Mouse (Mus musculus): ENCODE measurements at regions not wholly inside any gene's neighbourhood (a gene's known extent, or its start where the extent isn't known, plus 50 kb on each side); places are given as distances from the start of the nearest gene placed in this dataset.

DNA sequence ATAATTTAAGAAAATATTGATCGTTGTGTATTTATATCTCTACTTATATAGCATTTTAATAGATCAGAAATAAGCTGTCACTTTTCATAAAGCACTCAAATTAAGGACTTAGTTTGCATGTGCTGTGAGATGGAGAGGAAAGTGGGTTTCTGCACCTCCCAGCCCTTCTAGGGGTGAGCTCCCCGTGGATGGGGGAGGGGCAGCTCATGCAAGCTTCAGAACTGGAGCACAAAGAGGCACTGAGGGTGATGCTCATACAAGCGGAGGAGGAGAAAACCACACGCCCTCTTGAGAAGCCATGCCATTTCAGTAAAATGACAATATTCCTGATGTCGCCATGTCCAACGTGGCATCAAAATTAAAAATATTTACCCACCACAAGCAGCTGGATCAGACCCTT, 452.1 kb upstream of the 3110018I06Rik start:
- H3K9me3 ChIP-seq (ENCODE audit: low read length), result no peaks in the 10 kb centered on the region
- ATAC-seq, result no peak
- no peak overlapping the region for H3K4me3 ChIP-seq (ENCODE audit: low read depth, low read length)
- no peak overlapping the region for H3K4me2 ChIP-seq (ENCODE audit: low read depth, low read length)
- H3K27me3 ChIP-seq (ENCODE audit: insufficient read depth, low read length), result no peaks in the 10 kb centered on the region
- no peak for DNase-seq
- H3K27ac ChIP-seq (ENCODE audit: low read depth), result no peak overlapping the region
- H3K9ac ChIP-seq (replicated peaks), result no peak overlapping the region
- TF ChIP-seq EP300 (IDR thresholded peaks at IDR 0.05; ENCODE audit: low read depth), result no peak
- no peaks in the 10 kb centered on the region for H3K36me3 ChIP-seq (replicated peaks; ENCODE audit: insufficient read depth, low read length)
- 62% methylated on average over 6 of the region's 6 CpGs for WGBS (ENCODE audit: insufficient replicate concordance)
- H3K4me1 ChIP-seq (ENCODE audit: insufficient read depth), result no peaks in the 10 kb centered on the region

DNA sequence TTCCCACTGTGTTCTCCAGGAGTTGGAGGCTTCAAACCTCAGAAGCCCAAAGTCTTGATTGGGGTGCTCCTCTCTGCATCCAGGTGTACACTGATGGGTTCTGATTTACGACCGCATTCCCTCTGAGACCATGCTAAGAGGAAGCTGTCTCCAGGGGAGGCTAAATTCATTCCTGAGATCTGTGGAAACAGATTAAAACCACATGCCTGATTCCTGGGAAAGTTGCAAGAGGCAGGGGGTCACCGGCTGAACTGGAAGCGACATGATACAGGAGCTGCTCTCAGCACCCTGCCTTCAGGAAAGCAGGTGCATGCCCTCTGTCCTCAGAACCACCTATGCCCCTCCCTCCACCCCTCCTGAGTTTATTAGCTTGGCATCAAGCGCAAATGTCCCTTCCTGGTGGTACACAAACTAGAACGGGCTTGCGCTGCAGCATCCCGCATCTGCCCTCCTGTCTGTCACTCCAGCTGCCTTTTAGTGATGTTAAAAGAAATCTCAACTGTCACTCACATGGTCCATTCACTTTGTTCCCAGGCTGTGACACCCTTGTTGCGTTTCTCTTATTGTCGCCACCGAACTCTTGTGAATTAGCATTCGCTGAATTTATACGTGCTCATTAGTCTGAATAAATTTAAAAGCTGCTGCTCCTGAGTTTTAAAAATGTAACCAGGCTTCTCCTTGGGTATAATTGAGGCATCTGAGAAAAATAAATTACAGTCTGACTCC, 446.3 kb upstream of the 3110018I06Rik start:
- Histone ChIP-seq H3K27ac (ENCODE audit: low read depth) (no peak overlapping the region), H3K4me3 (ENCODE audit: low read depth, low read length) (no peak overlapping the region), H3K4me2 (ENCODE audit: low read depth, low read length) (no peak overlapping the region), H3K4me1 (ENCODE audit: insufficient read depth) (no peaks in the 10 kb centered on the region), H3K27me3 (ENCODE audit: insufficient read depth, low read length) (no peaks in the 10 kb centered on the region), H3K9me3 (ENCODE audit: low read length) (no peaks in the 10 kb centered on the region), H3K36me3 (replicated peaks; ENCODE audit: insufficient read depth, low read length) (no peaks in the 10 kb centered on the region), H3K9ac (replicated peaks) (no peak overlapping the region)
- no peak for ATAC-seq
- no peak for TF ChIP-seq EP300 (IDR thresholded peaks at IDR 0.05; ENCODE audit: low read depth)
- no peak for TF ChIP-seq CTCF (IDR thresholded peaks at IDR 0.05; ENCODE audit: low read depth)
- no peak for DNase-seq
- WGBS (ENCODE audit: insufficient replicate concordance), result 80% methylated on average over 13 of the region's 13 CpGs

DNA sequence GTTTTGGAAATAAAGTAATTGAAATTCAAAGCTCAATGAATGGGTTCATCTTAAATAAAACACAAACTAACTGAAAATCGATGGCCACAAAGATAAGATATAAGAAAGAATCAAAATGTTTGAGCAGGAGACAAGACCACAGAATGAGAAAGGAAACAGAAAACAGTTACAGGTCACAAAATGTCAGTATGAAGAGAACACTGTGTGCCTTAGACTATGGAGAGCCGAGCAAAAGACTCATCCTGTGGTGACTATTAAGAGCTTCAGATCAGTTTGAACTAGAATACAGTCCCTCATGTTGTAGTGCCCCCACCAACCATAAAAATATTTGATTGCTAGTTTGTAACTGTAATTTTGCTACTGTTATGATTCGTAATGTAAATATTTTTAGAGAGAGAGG, 441.9 kb upstream of the 3110018I06Rik start:
- Histone ChIP-seq H3K27me3 (ENCODE audit: insufficient read depth, low read length) (no peaks in the 10 kb centered on the region), H3K4me1 (ENCODE audit: insufficient read depth) (no peaks in the 10 kb centered on the region), H3K9ac (replicated peaks) (no peak overlapping the region), H3K4me3 (ENCODE audit: low read depth, low read length) (no peak overlapping the region), H3K27ac (ENCODE audit: low read depth) (no peak overlapping the region), H3K9me3 (ENCODE audit: low read length) (0 out of 2 replicates have a peak, but pooled peaks cover 2% of the 10 kb centered on the region), H3K4me2 (ENCODE audit: low read depth, low read length) (no peak overlapping the region), H3K36me3 (replicated peaks; ENCODE audit: insufficient read depth, low read length) (no peaks in the 10 kb centered on the region)
- ATAC-seq, result no peak
- TF ChIP-seq EP300 (IDR thresholded peaks at IDR 0.05; ENCODE audit: low read depth) (no peak), CTCF (IDR thresholded peaks at IDR 0.05; ENCODE audit: low read depth) (no peak)
- WGBS (ENCODE audit: insufficient replicate concordance), result 78% methylated on average over 3 of the region's 3 CpGs
- DNase-seq, result no peak

DNA sequence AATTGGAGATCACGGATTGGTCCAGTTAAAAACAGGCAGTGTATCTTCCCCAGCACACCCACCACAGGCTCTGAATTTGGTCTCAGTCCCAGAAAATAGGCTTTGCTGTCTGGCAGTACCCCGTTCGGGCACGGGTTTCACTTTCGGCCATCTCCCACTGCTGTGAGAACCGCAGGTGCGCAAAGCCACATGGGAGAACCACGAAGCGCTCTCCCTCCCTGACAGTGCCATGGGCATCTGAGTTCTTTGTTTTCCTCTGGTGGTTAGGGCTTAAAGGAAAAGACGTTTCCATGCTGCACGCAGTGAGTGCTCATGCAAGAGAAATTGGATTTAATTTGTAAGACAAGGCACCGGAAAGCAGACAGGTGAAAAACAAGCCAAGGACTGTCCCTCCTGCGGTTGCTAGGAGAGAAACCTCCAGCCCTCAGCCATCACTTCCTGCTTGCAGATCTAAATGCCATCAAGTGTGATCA, 441.3 kb upstream of the 3110018I06Rik start:
- H3K27me3 ChIP-seq (ENCODE audit: insufficient read depth, low read length), result no peaks in the 10 kb centered on the region
- H3K4me1 ChIP-seq (ENCODE audit: insufficient read depth), result no peaks in the 10 kb centered on the region
- H3K36me3 ChIP-seq (replicated peaks; ENCODE audit: insufficient read depth, low read length), result no peaks in the 10 kb centered on the region
- H3K4me3 ChIP-seq (ENCODE audit: low read depth, low read length), result no peak overlapping the region
- no peak overlapping the region for H3K27ac ChIP-seq (ENCODE audit: low read depth)
- ATAC-seq (no peak), DNase-seq (no peak)
- 0 out of 2 replicates have a peak, but pooled peaks cover 2% of the 10 kb centered on the region for H3K9me3 ChIP-seq (ENCODE audit: low read length)
- TF ChIP-seq CTCF (IDR thresholded peaks at IDR 0.05; ENCODE audit: low read depth), result no peak
- TF ChIP-seq EP300 (IDR thresholded peaks at IDR 0.05; ENCODE audit: low read depth), result no peak
- H3K9ac ChIP-seq (replicated peaks), result no peak overlapping the region
- 63% methylated on average over 13 of the region's 13 CpGs for WGBS (ENCODE audit: insufficient replicate concordance)
- no peak overlapping the region for H3K4me2 ChIP-seq (ENCODE audit: low read depth, low read length)

DNA sequence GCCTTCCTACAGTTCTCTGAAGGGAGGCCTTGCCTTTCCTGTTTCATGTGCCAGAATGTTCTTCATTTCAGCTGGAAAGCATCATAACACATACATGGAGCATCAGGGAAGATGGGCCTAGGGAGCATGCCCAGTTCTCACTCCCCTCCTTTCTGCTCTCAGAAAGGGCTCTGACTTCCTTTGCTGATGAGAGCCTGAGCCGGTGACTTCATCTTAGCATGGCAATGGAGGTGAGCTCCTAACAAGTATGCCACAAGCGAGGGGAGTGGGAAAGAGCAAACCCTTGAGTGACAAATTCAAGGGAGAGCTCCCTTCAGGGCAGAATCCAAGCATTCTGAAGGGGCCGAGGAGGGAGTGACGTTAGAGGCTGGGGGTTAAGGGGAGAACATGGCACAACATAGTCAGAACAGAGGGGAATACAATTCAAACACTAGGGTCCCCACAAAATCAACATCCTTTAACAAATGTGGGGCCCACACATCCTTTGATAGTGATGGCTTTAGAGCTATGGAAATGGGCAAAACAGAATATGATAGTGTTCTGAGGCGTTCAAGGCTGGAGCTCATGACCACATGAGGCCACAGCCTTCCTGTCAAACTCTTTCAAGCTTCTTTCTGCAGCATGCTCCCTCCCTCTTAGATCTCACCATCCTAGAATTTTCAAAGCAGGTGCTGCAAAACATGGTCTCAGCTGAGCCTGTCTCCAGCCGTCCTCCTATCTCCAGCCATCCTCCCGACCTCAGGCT, 437.4 kb upstream of the 3110018I06Rik start:
- DNase-seq (no peak), ATAC-seq (no peak)
- Histone ChIP-seq H3K9ac (replicated peaks) (no peak overlapping the region), H3K9me3 (ENCODE audit: low read length) (0 out of 2 replicates have a peak, but pooled peaks cover 2% of the 10 kb centered on the region), H3K27ac (ENCODE audit: low read depth) (no peak overlapping the region), H3K4me3 (ENCODE audit: low read depth, low read length) (no peak overlapping the region), H3K4me2 (ENCODE audit: low read depth, low read length) (no peak overlapping the region), H3K36me3 (replicated peaks; ENCODE audit: insufficient read depth, low read length) (no peaks in the 10 kb centered on the region), H3K27me3 (ENCODE audit: insufficient read depth, low read length) (no peaks in the 10 kb centered on the region), H3K4me1 (ENCODE audit: insufficient read depth) (no peaks in the 10 kb centered on the region)
- TF ChIP-seq CTCF (IDR thresholded peaks at IDR 0.05; ENCODE audit: low read depth) (no peak), EP300 (IDR thresholded peaks at IDR 0.05; ENCODE audit: low read depth) (no peak)
- 62% methylated on average over 7 of the region's 7 CpGs for WGBS (ENCODE audit: insufficient replicate concordance)

DNA sequence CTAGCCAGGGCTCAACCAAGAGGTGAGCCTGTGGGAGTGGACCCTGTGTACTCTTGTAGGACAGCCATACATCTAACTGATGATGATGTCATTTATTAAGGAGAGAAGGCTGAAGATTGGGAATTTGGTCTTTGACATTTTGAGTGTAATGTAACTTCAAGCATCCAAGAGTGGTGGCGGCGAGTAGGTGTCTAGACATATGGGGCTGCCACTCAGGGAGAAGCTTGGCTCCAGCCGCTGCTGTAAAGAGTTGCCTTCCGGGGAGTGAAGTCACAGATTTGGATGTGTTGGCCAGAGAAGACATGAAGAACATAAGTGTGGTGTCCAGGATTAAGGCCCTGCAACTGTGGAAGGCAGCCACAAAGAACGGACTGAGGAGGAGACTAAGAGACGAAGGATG, 436.3 kb upstream of the 3110018I06Rik start:
- Histone ChIP-seq H3K4me2 (ENCODE audit: low read depth, low read length) (no peak overlapping the region), H3K27ac (ENCODE audit: low read depth) (no peak overlapping the region), H3K4me3 (ENCODE audit: low read depth, low read length) (no peak overlapping the region), H3K9ac (replicated peaks) (no peak overlapping the region), H3K36me3 (replicated peaks; ENCODE audit: insufficient read depth, low read length) (no peaks in the 10 kb centered on the region), H3K27me3 (ENCODE audit: insufficient read depth, low read length) (no peaks in the 10 kb centered on the region), H3K9me3 (ENCODE audit: low read length) (0 out of 2 replicates have a peak, but pooled peaks cover 2% of the 10 kb centered on the region), H3K4me1 (ENCODE audit: insufficient read depth) (no peaks in the 10 kb centered on the region)
- WGBS (ENCODE audit: insufficient replicate concordance), result 81% methylated on average over 6 of the region's 6 CpGs
- ATAC-seq, result no peak
- TF ChIP-seq EP300 (IDR thresholded peaks at IDR 0.05; ENCODE audit: low read depth), result no peak
- TF ChIP-seq CTCF (IDR thresholded peaks at IDR 0.05; ENCODE audit: low read depth), result no peak
- DNase-seq, result no peak

Data from liver, postnatal 0 days (tissue).